Comparison of ENCODE assay signal across 15 mouse cellular contexts in the genomic region with DNA sequence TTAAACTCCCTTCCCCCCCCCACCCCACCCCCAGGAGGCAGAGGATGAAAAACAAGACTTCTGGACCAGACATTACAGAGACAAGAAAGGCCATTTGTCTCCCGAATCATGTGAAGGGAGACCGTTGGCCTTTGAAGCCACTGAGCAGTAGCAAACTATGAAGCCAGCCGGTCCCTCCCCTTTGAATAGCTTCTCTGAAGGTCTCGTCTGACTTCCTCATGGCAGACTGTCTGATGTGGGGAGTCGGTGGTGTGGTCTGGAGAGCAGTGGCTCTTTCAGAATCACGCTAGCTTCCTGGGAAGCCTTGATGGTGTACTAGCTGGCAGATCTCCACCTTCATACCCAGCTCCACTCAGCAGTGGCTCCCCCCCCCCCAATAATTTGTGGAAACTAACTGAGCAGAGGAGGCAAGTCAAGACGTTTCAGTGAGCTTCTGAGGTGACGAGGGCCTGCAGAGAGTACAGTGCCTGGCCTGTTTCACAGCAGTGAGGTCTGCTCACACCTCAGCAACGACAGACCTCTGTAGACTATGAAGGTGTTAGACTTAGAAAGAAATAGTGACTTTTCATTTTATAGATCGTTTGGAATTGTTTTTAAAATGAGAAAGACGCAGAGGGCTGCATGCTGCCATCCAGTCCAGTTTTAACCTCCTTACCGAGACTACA.
DNase-seq lines count a peak whose midpoint lies in the region; ATAC-seq and TF ChIP-seq lines count a peak whose summit lies in the region.
"Had no signal": no experiment of that assay in that cellular context is flagged by ENCODE, and none has a peak within 500 bp of the region (broad histone marks: within the 10 kb centered on the region; RNA-seq: fewer than 3 reads in every experiment).

No protein-coding gene starts in this region.

- H3K27ac ChIP-seq in forebrain, embryonic 10.5 days = peak overlapping the region; percentile 20; the same call in 1 of the 2 replicates
- H3K27ac ChIP-seq in forebrain, embryonic 12.5 days = no peak overlapping the region
- H3K27ac ChIP-seq in lung, embryonic 15.5 days = peak overlapping the region; percentile 63
- H3K27ac ChIP-seq in liver, embryonic 11.5 days (ENCODE audit: low read depth, low read length) = no peak overlapping the region
- H3K27ac ChIP-seq: forebrain, embryonic 15.5 days; hindbrain, embryonic 12.5 days; liver, embryonic 14.5 days had no signal

- no peak overlapping the region for H3K9ac ChIP-seq in forebrain, embryonic 12.5 days
- H3K9ac ChIP-seq in lung, embryonic 15.5 days = no peak overlapping the region
- no peak overlapping the region for H3K9ac ChIP-seq in liver, embryonic 11.5 days (ENCODE audit: low read depth, low read length)
- H3K9ac ChIP-seq: forebrain, embryonic 15.5 days; hindbrain, embryonic 12.5 days; liver, embryonic 14.5 days had no signal

- H3K4me1 ChIP-seq in forebrain, embryonic 10.5 days = peaks cover 40% of the 10 kb centered on the region
- peaks cover 27% of the 10 kb centered on the region for H3K4me1 ChIP-seq in forebrain, embryonic 12.5 days
- H3K4me1 ChIP-seq in lung, embryonic 15.5 days = peaks cover 41% of the 10 kb centered on the region
- H3K4me1 ChIP-seq in lung, adult 2 months (ENCODE audit: control insufficient read depth, insufficient read depth, low read length) = peaks cover 6% of the 10 kb centered on the region
- no peaks in the 10 kb centered on the region for H3K4me1 ChIP-seq in liver, embryonic 11.5 days (replicated peaks; ENCODE audit: control insufficient read depth, insufficient read depth, low read length)
- H3K4me1 ChIP-seq: megakaryocyte, embryonic 14.5 days had no signal

- no peak overlapping the region for H3K4me3 ChIP-seq in forebrain, embryonic 10.5 days
- H3K4me3 ChIP-seq in forebrain, embryonic 12.5 days (replicated peaks) = no peak overlapping the region
- H3K4me3 ChIP-seq in lung, embryonic 15.5 days = no peak overlapping the region
- no peak overlapping the region for H3K4me3 ChIP-seq in lung, adult 2 months (replicated peaks; ENCODE audit: extremely low read depth, low read depth, low read length)
- H3K4me3 ChIP-seq in liver, embryonic 11.5 days (ENCODE audit: low read depth, low read length) = no peak overlapping the region
- H3K4me3 ChIP-seq: forebrain, embryonic 15.5 days; hindbrain, embryonic 12.5 days; megakaryocyte, embryonic 14.5 days had no signal

- H3K9me3 ChIP-seq in forebrain, embryonic 10.5 days = no peaks in the 10 kb centered on the region
- no peaks in the 10 kb centered on the region for H3K9me3 ChIP-seq in forebrain, embryonic 12.5 days
- H3K9me3 ChIP-seq in lung, embryonic 15.5 days = no peaks in the 10 kb centered on the region
- no peaks in the 10 kb centered on the region for H3K9me3 ChIP-seq in liver, embryonic 11.5 days (ENCODE audit: control insufficient read depth, low read length)
- H3K9me3 ChIP-seq: forebrain, embryonic 15.5 days; hindbrain, embryonic 12.5 days had no signal

- no peaks in the 10 kb centered on the region for H3K27me3 ChIP-seq in forebrain, embryonic 10.5 days (ENCODE audit: poor library complexity, severe bottlenecking)
- H3K27me3 ChIP-seq in forebrain, embryonic 12.5 days = no peaks in the 10 kb centered on the region
- H3K27me3 ChIP-seq in lung, embryonic 15.5 days = no peaks in the 10 kb centered on the region
- H3K27me3 ChIP-seq in liver, embryonic 11.5 days (replicated peaks; ENCODE audit: control insufficient read depth, insufficient read depth, low read length) = no peaks in the 10 kb centered on the region
- H3K27me3 ChIP-seq: forebrain, embryonic 15.5 days; hindbrain, embryonic 12.5 days; megakaryocyte, embryonic 14.5 days; Patski had no signal

- 78% methylated on average over 12 of the region's 12 CpGs for WGBS in forebrain, embryonic 10.5 days
- WGBS in forebrain, embryonic 12.5 days = 66% methylated on average over 12 of the region's 12 CpGs
- 39% methylated on average over 12 of the region's 12 CpGs for WGBS in lung, embryonic 15.5 days
- WGBS in lung, adult 2 months = 61% methylated on average over 12 of the region's 12 CpGs
- WGBS in liver, embryonic 11.5 days = 56% methylated on average over 12 of the region's 12 CpGs

- no peak for TF ChIP-seq POLR2A in lung, adult 2 months (IDR thresholded peaks at IDR 0.05; ENCODE audit: borderline replicate concordance, extremely low read depth, low read depth, low read length)

- no peak for DNase-seq in forebrain, embryonic 10.5 days (ENCODE audit: extremely low spot score, low spot score)
- no peak for DNase-seq in lung, adult 2 months
- no peak for DNase-seq in yolk sac, embryonic 10.5 days (ENCODE audit: low spot score)
- no peak for DNase-seq in liver, embryonic 11.5 days (ENCODE audit: low spot score)
- DNase-seq: cerebellum, postnatal 10 days had no signal

- no peak overlapping the region for H3K4me2 ChIP-seq in forebrain, embryonic 12.5 days
- H3K4me2 ChIP-seq in lung, embryonic 15.5 days = no peak overlapping the region
- H3K4me2 ChIP-seq in liver, embryonic 11.5 days = no peak overlapping the region
- H3K4me2 ChIP-seq: forebrain, embryonic 15.5 days; hindbrain, embryonic 12.5 days had no signal

- no peak for ATAC-seq in forebrain, embryonic 12.5 days (ENCODE audit: low FRiP score)
- ATAC-seq in lung, embryonic 15.5 days (ENCODE audit: borderline replicate concordance, extremely low read depth, low FRiP score, low TSS enrichment) = peak; percentile 53; the same call in 1 of the 2 replicates
- ATAC-seq in common myeloid progenitor, adult 5-6 weeks (replicated peaks; ENCODE audit: low read depth, poor library complexity, severe bottlenecking) = peak; percentile 52
- peak; percentile 44 for ATAC-seq in megakaryocyte progenitor cell, adult 5-6 weeks (replicated peaks; ENCODE audit: poor library complexity)
- no peak for ATAC-seq in liver, embryonic 11.5 days (replicated peaks; ENCODE audit: low FRiP score)
- ATAC-seq: activated CD4-positive, CD25-positive, alpha-beta regulatory T cell, adult 4 months; forebrain, embryonic 15.5 days; Patski had no signal

- no peaks in the 10 kb centered on the region for H3K36me3 ChIP-seq in forebrain, embryonic 10.5 days (replicated peaks)
- H3K36me3 ChIP-seq in forebrain, embryonic 12.5 days (replicated peaks) = no peaks in the 10 kb centered on the region
- H3K36me3 ChIP-seq in lung, embryonic 15.5 days = no peaks in the 10 kb centered on the region
- no peaks in the 10 kb centered on the region for H3K36me3 ChIP-seq in liver, embryonic 11.5 days (ENCODE audit: control insufficient read depth, insufficient read depth, low read length)
- H3K36me3 ChIP-seq: forebrain, embryonic 15.5 days; hindbrain, embryonic 12.5 days had no signal

- TF ChIP-seq CTCF in lung, adult 2 months (IDR thresholded peaks at IDR 0.05; ENCODE audit: insufficient read depth, low read length) = no peak

Comparison
In these comparisons a context has a peak if more than half of its experiments do, and no peak if none do; other contexts are left out.
1. H3K27ac ChIP-seq: peak in forebrain, embryonic 10.5 days (single experiment) and lung, embryonic 15.5 days (single experiment); none in forebrain, embryonic 12.5 days (single experiment) and liver, embryonic 11.5 days (single experiment).
2. ATAC-seq: peak in lung, embryonic 15.5 days (single experiment), common myeloid progenitor, adult 5-6 weeks (single experiment) and megakaryocyte progenitor cell, adult 5-6 weeks (single experiment); none in forebrain, embryonic 12.5 days (single experiment) and liver, embryonic 11.5 days (single experiment).